Mouse (Mus musculus) kidney, postnatal 10 days (tissue): ENCODE measurements around the gene Tulp1.

Experiments
- DNase-seq: peaks from one replicate; pipeline ENCODE4 v3.0.0; 2021; ENCODE audit warnings: mixed read lengths

Tulp1 gene

DNA sequence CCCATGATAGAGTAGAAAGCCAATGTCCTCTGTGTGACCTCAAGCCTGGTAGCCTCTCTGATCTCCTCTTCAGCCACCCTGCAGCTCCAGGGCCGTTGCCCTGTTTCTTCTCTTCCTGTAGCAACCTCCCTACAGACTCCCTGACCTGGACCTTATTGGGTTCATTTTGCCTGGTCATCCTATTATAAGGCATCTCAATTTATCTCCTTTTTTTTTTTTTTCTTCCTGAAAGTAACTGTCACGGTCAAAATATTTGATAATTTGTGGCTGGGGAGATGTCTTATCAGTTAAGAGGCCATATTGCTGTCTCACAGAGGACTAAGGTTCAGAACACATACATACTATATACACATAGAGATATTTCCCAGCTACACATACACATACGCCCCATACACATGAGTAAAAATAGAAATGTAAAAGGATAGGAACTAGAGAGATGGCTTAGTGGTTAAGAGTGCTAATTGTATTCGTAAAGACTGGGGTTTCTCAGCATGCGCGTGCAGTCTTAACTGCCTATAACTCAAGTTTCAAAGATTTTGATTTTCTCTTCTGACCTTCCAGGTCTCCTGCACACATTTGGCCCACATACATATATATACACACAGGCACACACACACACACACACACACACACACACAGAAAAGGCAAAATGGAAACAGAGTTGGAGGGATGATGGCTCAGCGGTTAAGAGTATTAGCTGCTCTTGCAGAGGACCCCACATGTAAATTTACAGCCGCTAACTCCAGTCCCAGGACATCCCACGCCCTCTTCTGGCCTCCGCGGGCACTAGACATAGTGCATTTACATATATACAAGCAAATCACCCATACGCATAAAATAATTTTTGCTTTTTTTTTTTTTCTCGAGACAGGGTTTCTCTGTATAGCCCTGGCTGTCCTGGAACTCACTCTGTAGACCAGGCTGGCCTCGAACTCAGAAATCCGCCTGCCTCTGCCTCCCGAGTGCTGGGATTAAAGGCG, 52.5 kb downstream of the Tulp1 start:
- DNase-seq, result peak; percentile 66

DNA sequence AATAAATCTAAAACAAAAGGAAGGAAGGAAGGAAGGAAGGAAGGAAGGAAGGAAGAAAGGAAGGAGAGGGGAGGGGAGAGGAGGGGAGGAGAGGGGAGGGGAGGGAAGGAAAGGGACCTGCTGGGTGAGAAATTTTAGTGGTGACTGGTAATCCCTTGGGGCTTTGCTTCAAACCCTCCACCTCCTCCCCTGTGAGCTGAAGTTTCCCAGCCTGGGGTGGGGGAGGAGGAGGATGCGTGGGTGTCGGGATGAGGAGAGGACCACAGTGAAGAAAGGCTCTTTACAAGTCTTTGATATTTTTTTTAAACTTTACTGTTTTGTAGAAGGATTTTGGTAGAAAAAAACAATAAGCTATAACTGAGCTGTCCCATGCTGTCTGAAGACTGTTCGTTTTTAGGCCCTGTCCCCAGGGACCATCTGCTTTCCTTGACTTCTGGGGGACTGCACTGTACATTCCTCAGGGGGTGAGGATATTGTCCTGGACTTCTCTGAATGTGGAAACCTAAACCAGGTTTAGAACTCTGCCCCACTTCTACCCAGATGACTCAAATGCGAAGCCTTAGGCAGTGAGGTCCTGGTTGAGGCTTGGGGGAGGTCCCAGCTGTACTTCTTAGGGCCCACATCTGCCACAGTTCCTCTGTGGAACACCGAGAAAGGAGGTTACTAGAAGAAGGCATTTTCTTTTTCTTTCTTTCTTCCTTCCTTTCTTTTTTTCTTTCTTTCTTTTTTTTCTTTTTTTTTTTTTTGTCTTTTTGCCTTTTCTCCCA, 53.5 kb downstream of the Tulp1 start:
- DNase-seq, result no peak

DNA sequence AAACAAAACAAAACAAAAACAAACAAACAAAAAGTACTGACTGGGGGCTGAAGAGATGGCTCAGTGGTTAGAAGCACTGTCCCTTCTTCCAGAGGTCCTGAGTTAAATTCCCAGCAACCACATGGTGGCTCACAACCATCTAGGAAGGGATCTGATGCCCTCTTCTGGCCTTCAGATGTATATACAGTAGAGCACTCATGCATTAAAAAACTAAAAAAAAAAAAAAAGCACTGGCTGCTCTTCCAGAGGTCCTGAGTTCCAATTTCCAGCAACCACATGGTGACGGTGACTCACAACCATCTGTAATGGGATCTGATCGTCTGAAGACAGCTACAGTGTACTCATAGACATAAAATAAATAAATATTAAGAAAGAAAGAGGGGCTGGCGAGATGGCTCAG, 54.2 kb downstream of the Tulp1 start:
- DNase-seq, result no peak

DNA sequence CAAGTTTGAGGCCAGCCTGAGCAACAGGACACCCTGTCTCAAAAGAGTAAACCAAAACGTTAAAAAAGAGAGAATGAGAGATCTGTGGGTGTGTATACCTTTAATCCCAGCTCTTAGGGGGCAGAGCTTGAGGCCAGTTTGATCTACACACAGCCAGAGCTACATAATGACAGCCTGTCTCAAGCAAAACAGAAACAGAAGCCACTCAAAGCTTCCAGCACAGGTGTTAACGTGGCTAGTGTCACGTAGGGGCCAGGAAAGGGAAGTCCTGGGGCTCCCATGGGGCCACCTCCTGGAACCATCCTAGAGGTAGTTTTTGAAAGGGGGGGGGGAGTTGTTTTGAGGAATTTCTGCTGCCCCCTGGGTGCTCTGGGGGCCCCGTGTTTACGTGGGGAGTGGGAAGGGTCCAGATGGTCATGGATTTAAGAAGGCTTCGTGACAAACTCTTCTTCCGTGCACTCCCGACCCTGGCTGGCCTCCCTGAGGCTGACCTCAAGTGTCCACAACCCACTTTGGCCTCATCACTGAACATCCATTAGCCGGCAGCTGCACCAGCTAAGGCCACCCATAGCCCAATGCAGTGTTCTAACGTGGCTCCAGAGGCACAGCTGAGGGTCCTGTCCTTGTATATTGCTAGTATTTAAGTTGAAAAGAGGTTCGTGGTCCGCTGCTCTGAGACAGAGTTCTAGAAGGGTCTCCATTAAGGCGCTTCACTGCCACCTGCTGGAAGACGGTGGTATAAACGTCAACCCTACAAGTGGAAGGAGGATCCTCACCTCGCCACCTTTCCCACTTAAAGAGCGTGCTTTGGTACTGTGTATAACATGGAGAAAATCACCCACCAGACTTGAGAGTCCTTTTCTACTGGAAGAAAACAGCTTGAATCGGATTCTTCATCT, 56.5 kb downstream of the Tulp1 start:
- peak; percentile 96 for DNase-seq

DNA sequence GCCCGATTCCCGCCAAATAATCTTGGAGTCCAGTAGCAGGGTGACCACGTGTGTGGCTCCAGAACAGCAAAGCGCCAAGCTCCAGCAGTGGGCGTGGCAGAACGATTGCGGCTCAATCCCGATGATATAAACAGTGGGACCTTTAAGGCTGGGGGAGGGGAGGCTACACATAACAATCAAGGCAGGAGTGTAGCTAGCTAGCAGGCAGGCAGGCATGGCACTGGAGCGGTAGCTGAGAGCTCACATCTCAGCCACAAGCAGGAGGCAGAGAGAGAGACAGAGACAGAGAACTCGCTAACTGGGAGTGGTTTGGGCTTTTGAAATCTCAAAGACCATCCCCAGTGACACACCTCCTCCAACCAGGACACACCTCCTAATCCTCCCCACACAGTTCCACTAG, 59.9 kb downstream of the Tulp1 start:
- no peak for DNase-seq
